ENCODE assay signal across 13 mouse cellular contexts in genomic region chr10:79880721-79881120, GRCm38 (mm10). TPM values are rescaled to one million over a fixed set of nuclear protein-coding genes. Genes with fewer than 3 reads are reported as not detected.
DNase-seq lines count a peak whose midpoint lies in the region; ATAC-seq and TF ChIP-seq lines count a peak whose summit lies in the region.
"Had no signal": no experiment of that assay in that cellular context is flagged by ENCODE, and none has a peak within 500 bp of the region (broad histone marks: within the 10 kb centered on the region; RNA-seq: fewer than 3 reads in every experiment).

No protein-coding gene starts in this region.

- peaks cover 14% of the 10 kb centered on the region for H3K27me3 ChIP-seq in heart, embryonic 11.5 days (ENCODE audit: control insufficient read depth, insufficient read depth, low read length)
- H3K27me3 ChIP-seq in heart, adult 2 months (ENCODE audit: control insufficient read depth, insufficient read depth, low read length), result no peaks in the 10 kb centered on the region
- H3K27me3 ChIP-seq in liver, embryonic 11.5 days (replicated peaks; ENCODE audit: control insufficient read depth, insufficient read depth, low read length), result peaks cover 6% of the 10 kb centered on the region; the same call in 1 of the 2 replicates

- no peak overlapping the region for H3K4me3 ChIP-seq in heart, embryonic 11.5 days (ENCODE audit: low read depth, low read length)
- no peak overlapping the region for H3K4me3 ChIP-seq in heart, adult 2 months
- H3K4me3 ChIP-seq in liver, embryonic 11.5 days (ENCODE audit: low read depth, low read length), result peak overlapping the region; percentile 39

- no peak for TF ChIP-seq EP300 in heart, adult 2 months (IDR thresholded peaks at IDR 0.05; ENCODE audit: insufficient read depth, low read depth, low read length)

- no peaks in the 10 kb centered on the region for H3K36me3 ChIP-seq in heart, embryonic 11.5 days (ENCODE audit: control insufficient read depth, insufficient read depth, low read length)
- no peaks in the 10 kb centered on the region for H3K36me3 ChIP-seq in heart, adult 2 months (ENCODE audit: control insufficient read depth, insufficient read depth, low read length)
- no peaks in the 10 kb centered on the region for H3K36me3 ChIP-seq in liver, embryonic 11.5 days (ENCODE audit: control insufficient read depth, insufficient read depth, low read length)

- no peak overlapping the region for H3K27ac ChIP-seq in heart, embryonic 11.5 days (ENCODE audit: low read depth, low read length)
- H3K27ac ChIP-seq in heart, adult 2 months, result no peak overlapping the region
- H3K27ac ChIP-seq in liver, embryonic 11.5 days (ENCODE audit: low read depth, low read length), result no peak overlapping the region
- H3K27ac ChIP-seq: hindbrain, embryonic 14.5 days had no signal

- ATAC-seq in heart, embryonic 11.5 days (replicated peaks; ENCODE audit: insufficient number of reproducible peaks, low FRiP score, low TSS enrichment), result no peak
- ATAC-seq in liver, embryonic 11.5 days (replicated peaks; ENCODE audit: low FRiP score), result 0 out of 2 replicates have a peak, but pooled peaks have one; percentile 24

- no peak for TF ChIP-seq POLR2A in heart, adult 2 months (IDR thresholded peaks at IDR 0.05; ENCODE audit: insufficient read depth, low read depth, low read length)

- no peak overlapping the region for H3K9ac ChIP-seq in heart, embryonic 11.5 days (ENCODE audit: low read depth, low read length)
- no peak overlapping the region for H3K9ac ChIP-seq in heart, adult 2 months (ENCODE audit: low read depth, low read length)
- no peak overlapping the region for H3K9ac ChIP-seq in liver, embryonic 11.5 days (ENCODE audit: low read depth, low read length)
- H3K9ac ChIP-seq: hindbrain, embryonic 14.5 days had no signal

- peak overlapping the region; percentile 7; the same call in 1 of the 2 replicates for H3K4me2 ChIP-seq in heart, embryonic 11.5 days
- peak overlapping the region; percentile 56 for H3K4me2 ChIP-seq in liver, embryonic 11.5 days
- H3K4me2 ChIP-seq: hindbrain, embryonic 14.5 days had no signal

- no peaks in the 10 kb centered on the region for H3K9me3 ChIP-seq in heart, embryonic 11.5 days (replicated peaks; ENCODE audit: control insufficient read depth, low read length)
- no peaks in the 10 kb centered on the region for H3K9me3 ChIP-seq in liver, embryonic 11.5 days (ENCODE audit: control insufficient read depth, low read length)

- TF ChIP-seq CTCF in heart, adult 2 months (IDR thresholded peaks at IDR 0.05), result no peak

- H3K4me1 ChIP-seq in heart, embryonic 11.5 days (ENCODE audit: control insufficient read depth, insufficient read depth, low read length), result peaks cover 19% of the 10 kb centered on the region
- H3K4me1 ChIP-seq in heart, adult 2 months (ENCODE audit: control insufficient read depth, insufficient read depth, low read length), result peaks cover 6% of the 10 kb centered on the region
- peaks cover 38% of the 10 kb centered on the region for H3K4me1 ChIP-seq in liver, embryonic 11.5 days (replicated peaks; ENCODE audit: control insufficient read depth, insufficient read depth, low read length)

- WGBS in heart, embryonic 11.5 days (ENCODE audit: insufficient replicate concordance), result 15% methylated on average over 9 of the region's 9 CpGs
- WGBS in heart, adult 2 months, result 45% methylated on average over 9 of the region's 9 CpGs
- WGBS in liver, embryonic 11.5 days, result 10% methylated on average over 9 of the region's 9 CpGs

- DNase-seq in heart, adult 2 months, result no peak
- DNase-seq in spleen, postnatal 36 days (ENCODE audit: low spot score in 2 of 2), result peak; percentile 47 to 58
- DNase-seq in spleen, postnatal 14 days (ENCODE audit: low spot score in 2 of 2), result no peak
- no peak for DNase-seq in liver, embryonic 11.5 days (ENCODE audit: low spot score)
- DNase-seq in MN1 (ENCODE audit: low spot score), result no peak
- DNase-seq in right cerebral cortex, postnatal 14 days, result no peak
- no peak for DNase-seq in gastrocnemius, adult 18-20 months (ENCODE audit: low spot score)
- DNase-seq: heart, adult 18-20 months; lung, postnatal 14 days had no signal

- intact Hi-C loops in heart, adult 2 months (cut with DNase I), result loop anchor here (5.0 kb wide), 1 partner anchor 48 kb away; no protein-coding TSS in a partner anchor

- H3K79me2 ChIP-seq in heart, adult 2 months (replicated peaks; ENCODE audit: control insufficient read depth, insufficient read depth, low read length), result no peaks in the 10 kb centered on the region

RNA-seq across cellular contexts. Expression of gene Elane, which starts 5.3 kb away (rescaled TPM):
- polyA plus RNA-seq in heart, embryonic 11.5 days (2014; fragmentation: Nextera tagmentation; extraction: Ambion mirVana), result 0.31 and 0.49 TPM in 2 replicates
- total RNA-seq in heart, adult 2 months (2021), result not detected
- 0.23 TPM in 1 of 2 replicates, not detected in the other for polyA plus RNA-seq in heart, adult 2 months (2012; rRNA removed)
- polyA plus RNA-seq in liver, embryonic 11.5 days (2014; fragmentation: Nextera tagmentation; extraction: Ambion mirVana), result 11.1 and 11.8 TPM in 2 replicates
- not detected for total RNA-seq in gastrocnemius, adult 18-20 months (2021)
- total RNA-seq: heart, adult 18-20 months; layer of hippocampus, adult 8-10 months had no signal
- polyA plus RNA-seq: small intestine, adult 2 months had no signal

RNA-seq across cellular contexts. Expression of gene Plppr3, which starts 6.3 kb away (rescaled TPM):
- 14.1 and 14.3 TPM in 2 replicates for polyA plus RNA-seq in heart, embryonic 11.5 days (2014; fragmentation: Nextera tagmentation; extraction: Ambion mirVana)
- under 1 TPM; 0.20 to 0.31 TPM for total RNA-seq in heart, adult 2 months (2021)
- polyA plus RNA-seq in heart, adult 2 months (2012; rRNA removed), result 0.50 and 0.80 TPM in 2 replicates
- 17.6 and 20.9 TPM in 2 replicates for polyA plus RNA-seq in liver, embryonic 11.5 days (2014; fragmentation: Nextera tagmentation; extraction: Ambion mirVana)
- total RNA-seq in gastrocnemius, adult 18-20 months (2021), result under 1 TPM; 0.11 to 0.17 TPM

RNA-seq across cellular contexts. Expression of gene Prtn3, which starts 6.4 kb away (rescaled TPM):
- polyA plus RNA-seq in heart, embryonic 11.5 days (2014; fragmentation: Nextera tagmentation; extraction: Ambion mirVana), result 2.5 and 3.9 TPM in 2 replicates
- total RNA-seq in heart, adult 2 months (2021), result 1 to 10 TPM in 1 of 2 experiments, under 1 TPM in 1; 0.55 to 1.2 TPM
- 0.84 TPM in 1 of 2 replicates, not detected in the other for polyA plus RNA-seq in heart, adult 2 months (2012; rRNA removed)
- polyA plus RNA-seq in liver, embryonic 11.5 days (2014; fragmentation: Nextera tagmentation; extraction: Ambion mirVana), result 50.9 and 52.4 TPM in 2 replicates
- total RNA-seq in gastrocnemius, adult 18-20 months (2021), result not detected
- total RNA-seq: heart, adult 18-20 months had no signal

RNA-seq across cellular contexts. Expression of gene Cfd, which starts 9.9 kb away (rescaled TPM):
- polyA plus RNA-seq in heart, embryonic 11.5 days (2014; fragmentation: Nextera tagmentation; extraction: Ambion mirVana), result not detected in 2 replicates
- 10 to 100 TPM; 22.9 to 98.7 TPM for total RNA-seq in heart, adult 2 months (2021)
- polyA plus RNA-seq in heart, adult 2 months (2012; rRNA removed), result 85.9 and 490 TPM in 2 replicates
- polyA plus RNA-seq in liver, embryonic 11.5 days (2014; fragmentation: Nextera tagmentation; extraction: Ambion mirVana), result not detected in 2 replicates
- total RNA-seq in gastrocnemius, adult 18-20 months (2021), result 100 to 1,000 TPM in 1 of 2 experiments, 10 to 100 TPM in 1; 46.0 to 111 TPM
- polyA plus RNA-seq: hindbrain, embryonic 14.5 days had no signal

RNA-seq across cellular contexts. Expression of gene Ptbp1, which starts 26.5 kb away (rescaled TPM):
- 112 TPM in 2 replicates for polyA plus RNA-seq in heart, embryonic 11.5 days (2014; fragmentation: Nextera tagmentation; extraction: Ambion mirVana)
- total RNA-seq in heart, adult 2 months (2021), result 10 to 100 TPM; 43.9 to 51.8 TPM
- 47.5 and 52.6 TPM in 2 replicates for polyA plus RNA-seq in heart, adult 2 months (2012; rRNA removed)
- polyA plus RNA-seq in liver, embryonic 11.5 days (2014; fragmentation: Nextera tagmentation; extraction: Ambion mirVana), result 329 and 336 TPM in 2 replicates
- total RNA-seq in gastrocnemius, adult 18-20 months (2021), result 10 to 100 TPM; 12.7 to 22.7 TPM

Comparison
In these comparisons a context has a peak if more than half of its experiments do, and no peak if none do; other contexts are left out.
1. DNase-seq: peak in spleen, postnatal 36 days (2 of 2); none in heart, adult 2 months (0 of 2), spleen, postnatal 14 days (0 of 2), liver, embryonic 11.5 days (single experiment), MN1 (single experiment), right cerebral cortex, postnatal 14 days (single experiment) and gastrocnemius, adult 18-20 months (single experiment).
2. RNA of gene Prtn3, which starts 6.4 kb away (polyA plus RNA-seq): 50.9 to 52.4 TPM in liver, embryonic 11.5 days; 2.5 to 3.9 TPM in heart, embryonic 11.5 days and 0.84 TPM in heart, adult 2 months; every median in the first group is over 10 times any median in the second.